Mouse (Mus musculus): ENCODE measurements around the gene Vps50.

The Vps50 gene

GRCm38 (mm10) chr6:3498162-3498848 is at the start of gene Vps50, which contains the start of gene Hepacam2:
Gene Vps50, plus strand, starts transcription at chr6:3498382.
Gene Hepacam2, minus strand, starts transcription at chr6:3498298.
- peak; percentile 93 for DNase-seq

DNA sequence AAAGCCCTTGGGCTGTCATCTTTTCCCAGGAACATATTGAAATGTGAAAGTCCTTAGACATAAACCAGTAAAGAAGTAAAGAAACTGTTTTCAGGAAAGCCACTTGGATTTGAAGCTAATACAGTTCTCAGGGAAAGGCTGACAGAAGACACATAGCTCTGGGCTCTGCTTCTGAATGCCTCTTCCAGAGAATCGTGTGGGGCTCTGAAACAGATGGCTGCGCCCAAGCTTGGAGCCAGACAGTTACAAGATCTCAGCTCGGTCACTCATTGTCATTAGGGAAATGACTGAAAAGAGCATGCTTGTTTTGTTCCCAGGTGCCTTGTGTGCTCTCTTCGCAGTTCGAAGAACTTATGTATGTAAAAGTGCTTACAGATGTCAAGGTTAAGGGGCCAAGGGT is 43.8 kb upstream of the Vps50 start:
- DNase-seq: no peak

- no peak for DNase-seq
These were observed 42.1 kb upstream of the Vps50 start for GRCm38 (mm10) chr6:3455944-3456536.

- no peak for DNase-seq
These were observed 35.2 kb upstream of the Vps50 start for GRCm38 (mm10) chr6:3463026-3463425.

DNA sequence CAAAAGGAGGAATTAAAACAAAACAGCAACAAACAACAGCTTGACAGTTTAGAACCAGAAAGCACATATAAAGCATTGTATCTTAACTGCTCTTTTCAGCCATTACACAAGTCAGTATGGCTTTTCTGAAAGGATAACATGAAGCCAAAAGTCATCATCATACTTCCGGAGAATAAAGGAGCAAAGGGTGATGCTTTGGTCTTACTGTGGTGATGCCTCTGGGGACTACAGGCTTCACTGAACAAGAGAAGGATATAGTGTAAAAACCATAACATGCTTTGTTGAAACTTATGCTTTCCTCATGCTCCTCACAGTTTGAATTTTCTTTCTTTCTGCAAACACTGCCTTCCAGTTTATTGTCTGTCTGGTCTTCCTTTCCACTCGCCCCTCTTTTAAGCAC is 34.6 kb upstream of the Vps50 start:
- no peak for DNase-seq

DNA sequence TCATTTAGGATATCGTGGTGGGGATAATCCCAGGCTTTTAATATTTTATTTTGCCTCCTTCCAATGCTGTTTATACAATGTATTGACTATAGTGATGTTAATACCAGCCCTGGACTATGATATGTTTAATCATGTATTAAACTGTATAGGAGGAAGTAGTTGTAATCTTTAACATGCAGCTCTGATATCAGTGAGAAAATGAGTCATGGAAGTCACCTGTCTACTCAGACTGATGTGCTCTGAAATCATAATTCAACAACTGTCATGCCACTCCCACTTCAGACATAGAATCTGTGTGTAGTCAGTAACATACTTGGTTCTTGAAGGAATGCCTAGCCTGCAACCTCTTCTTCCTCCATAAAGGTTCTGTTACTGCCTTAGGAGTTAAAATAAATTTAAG is 29.6 kb upstream of the Vps50 start:
- DNase-seq: no peak

DNA sequence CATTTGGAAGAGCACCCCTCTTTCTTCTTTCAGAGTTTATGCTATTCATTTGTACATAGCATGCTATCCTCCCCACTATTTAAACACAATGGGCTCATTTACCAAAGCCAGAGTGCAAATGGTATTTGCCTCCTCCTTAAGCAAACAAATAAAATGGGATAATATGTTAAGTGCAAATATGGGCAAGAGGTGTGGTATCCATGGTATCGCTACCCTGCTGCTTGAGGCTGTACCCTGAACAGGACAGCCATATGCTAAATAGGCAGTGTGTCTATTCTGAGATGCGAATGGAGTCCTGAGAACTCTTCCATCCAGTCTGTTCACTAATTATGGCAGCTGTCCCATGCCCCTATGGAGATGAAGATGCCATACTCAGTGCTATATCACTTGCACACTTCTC is 27.5 kb upstream of the Vps50 start:
- no peak for DNase-seq

- DNase-seq: no peak
These were observed 21.9 kb upstream of the Vps50 start for GRCm38 (mm10) chr6:3476299-3476698.

GRCm38 (mm10) chr6:3479853-3480252 is 18.3 kb upstream of the Vps50 start:
- no peak for DNase-seq

GRCm38 (mm10) chr6:3481705-3482104 is 16.5 kb upstream of the Vps50 start:
- DNase-seq: no peak

- no peak for DNase-seq
These were observed 13.0 kb upstream of the Vps50 start for GRCm38 (mm10) chr6:3485133-3485532.

GRCm38 (mm10) chr6:3487355-3487754 is 10.8 kb upstream of the Vps50 start:
- no peak for DNase-seq

DNA sequence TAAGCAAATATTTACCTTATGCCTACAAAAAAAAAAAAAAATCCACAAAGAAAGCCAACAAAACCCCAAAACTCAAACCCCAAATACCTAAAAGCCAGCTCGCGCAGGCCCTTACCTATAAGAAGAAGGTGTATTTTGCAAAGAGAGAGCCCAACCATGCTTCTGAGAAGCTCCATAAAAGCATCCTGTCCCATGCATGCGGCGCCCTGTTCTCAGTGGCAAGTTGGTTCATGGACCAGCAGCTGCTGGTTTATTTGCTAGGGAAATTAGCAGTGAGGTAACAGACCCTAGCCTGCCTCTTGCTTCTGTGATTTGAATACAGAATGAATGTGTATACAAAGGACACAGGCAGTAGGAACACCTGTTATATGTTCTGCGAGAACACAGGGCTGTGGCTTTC is 3.9 kb upstream of the Vps50 start:
- no peak for DNase-seq

DNA sequence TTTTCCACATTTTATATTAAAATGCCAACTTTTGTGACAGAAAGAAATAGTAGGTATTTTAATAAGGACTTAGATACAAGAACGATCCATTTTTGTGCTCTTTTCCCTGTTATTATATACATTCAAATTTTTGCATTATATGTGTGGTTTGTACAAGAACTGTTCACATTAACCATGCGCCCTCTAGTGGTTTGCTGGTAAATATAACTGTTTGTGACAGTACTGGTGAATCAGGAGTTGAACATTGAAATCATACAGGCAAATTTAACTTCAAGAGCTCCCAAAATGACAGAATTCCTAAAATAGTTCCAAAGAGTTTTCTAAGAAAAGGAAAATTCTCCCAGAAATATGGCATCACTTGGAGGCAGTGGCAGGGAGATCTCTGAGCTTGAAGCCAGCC is 2.0 kb upstream of the Vps50 start:
- peak; percentile 63 for DNase-seq

- DNase-seq: no peak
These were observed 2.1 kb downstream of the Vps50 start for GRCm38 (mm10) chr6:3500286-3500685.

DNA sequence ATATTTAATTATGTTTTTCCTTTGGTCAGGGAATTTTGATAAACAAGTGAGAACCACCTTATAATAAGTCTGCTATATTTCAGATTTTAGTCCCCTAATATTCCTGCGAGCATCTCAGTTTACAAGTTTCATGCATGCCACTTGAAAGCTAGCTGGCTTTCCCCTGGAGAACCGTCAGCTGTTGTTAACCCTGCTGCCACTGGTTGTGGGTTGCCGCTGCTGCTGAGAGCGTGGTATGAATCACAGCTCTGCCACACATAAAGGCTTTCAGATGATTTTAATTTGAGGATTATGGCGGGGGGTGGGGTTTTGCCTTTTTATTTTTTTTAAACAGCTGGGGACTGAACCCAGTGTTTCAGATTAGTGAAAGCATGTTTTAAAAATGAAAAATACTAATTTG is 7.1 kb downstream of the Vps50 start:
- no peak for DNase-seq

GRCm38 (mm10) chr6:3507078-3507477 is 8.9 kb downstream of the Vps50 start:
- no peak for DNase-seq

DNA sequence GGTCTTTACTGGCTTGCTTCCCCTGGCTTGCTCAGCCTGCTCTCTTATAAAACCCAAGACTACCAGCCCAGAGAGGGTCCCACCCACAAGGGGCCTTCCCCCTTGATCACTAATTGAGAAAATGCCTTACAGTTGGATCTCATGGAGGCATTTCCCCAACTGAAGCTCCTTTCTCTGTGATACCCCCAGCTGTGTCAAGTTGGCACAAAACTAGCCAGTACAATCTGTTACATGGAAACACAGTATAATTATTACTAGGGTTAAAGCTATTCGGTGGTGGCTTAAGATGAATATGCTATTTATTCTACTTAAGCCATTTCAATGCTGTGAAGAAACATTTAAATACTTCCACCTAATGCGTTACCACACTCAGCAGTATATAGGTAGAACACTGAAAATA is 10.0 kb downstream of the Vps50 start:
- DNase-seq: peak; percentile 60

GRCm38 (mm10) chr6:3509782-3510181 is 11.6 kb downstream of the Vps50 start:
- peak; percentile 83 for DNase-seq

GRCm38 (mm10) chr6:3511116-3511515 is 12.9 kb downstream of the Vps50 start:
- DNase-seq: peak; percentile 39

DNA sequence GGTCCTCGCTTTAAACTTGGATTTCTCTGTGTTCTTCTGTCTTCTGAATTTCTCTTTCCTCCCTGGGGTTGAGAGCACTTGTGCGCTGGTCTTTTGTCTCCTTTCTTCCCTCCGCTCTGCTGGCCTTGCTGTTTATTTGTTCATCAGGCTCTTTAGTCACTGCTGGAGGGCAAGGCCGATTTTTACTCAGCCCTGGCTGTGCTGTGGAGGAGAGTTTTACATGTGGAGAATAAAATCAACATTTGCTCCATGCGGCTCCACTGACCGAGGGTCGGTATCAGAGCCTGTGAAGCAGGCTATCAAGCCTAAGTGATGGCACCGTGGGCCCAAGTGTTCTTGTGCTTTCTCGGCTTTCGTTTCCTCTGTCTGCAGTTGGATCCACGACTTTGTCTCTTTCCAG is 13.4 kb downstream of the Vps50 start:
- peak; percentile 48 for DNase-seq

- DNase-seq: peak; percentile 63
These were observed 14.4 kb downstream of the Vps50 start for GRCm38 (mm10) chr6:3512611-3513010.

DNA sequence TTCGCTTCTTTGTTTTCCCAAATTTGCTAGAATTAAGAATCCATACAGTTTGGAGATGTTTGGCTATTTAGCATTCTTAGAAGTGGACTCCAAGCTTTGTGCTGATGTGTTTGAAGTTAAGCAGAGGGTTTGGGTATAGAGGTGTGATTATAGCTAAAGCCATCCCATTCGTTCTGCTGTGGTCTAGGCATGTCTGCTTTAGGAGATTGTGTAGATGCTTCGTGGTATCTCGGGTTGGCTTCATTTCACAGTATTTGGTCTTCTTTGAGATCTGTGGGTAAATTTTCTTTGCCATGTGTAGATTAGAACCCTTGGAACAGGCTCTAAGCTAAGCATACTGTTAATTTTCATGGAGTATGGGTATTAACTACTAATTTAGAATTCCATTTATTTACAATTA is 30.0 kb downstream of the Vps50 start:
- DNase-seq: no peak

DNA sequence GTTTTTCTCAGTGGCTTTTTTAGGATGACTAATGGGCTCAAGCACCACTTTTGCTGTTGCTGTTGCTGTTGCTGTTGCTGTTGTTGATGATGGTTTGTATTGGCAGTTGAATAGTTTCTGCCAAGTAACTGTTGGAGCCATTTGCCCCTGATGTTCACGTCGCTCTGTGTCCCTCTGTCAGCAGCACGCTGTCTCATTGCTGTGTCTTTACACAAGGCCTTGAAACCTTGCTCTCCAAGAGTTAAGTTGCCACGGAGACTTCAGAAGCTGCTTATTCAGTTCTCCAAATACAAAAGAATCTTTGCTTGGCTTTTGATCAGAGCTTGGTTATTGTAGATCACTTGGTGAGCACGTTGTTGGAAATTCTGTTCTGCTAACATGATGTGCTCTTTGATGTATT is 33.3 kb downstream of the Vps50 start:
- no peak for DNase-seq

- no peak for DNase-seq
These were observed 37.9 kb downstream of the Vps50 start for GRCm38 (mm10) chr6:3536048-3536447.

Measured in cerebellum, adult 9-10 months (tissue).